Mouse (Mus musculus) forebrain, postnatal 0 days (tissue): ENCODE measurements around the gene Rc3h1. TPM values are rescaled to one million over a fixed set of nuclear protein-coding genes. Genes with fewer than 3 reads are reported as not detected.

ENCODE experiments used
- ATAC-seq: fragments of 200-750 bp; cut with Nextera tagmentation; 2 replicates; pipeline ENCODE4 v1.8.0; 2017; ENCODE audit warnings: mild to moderate bottlenecking, moderate library complexity
- DNase-seq: peaks from one replicate; pipeline ENCODE4 v3.0.0-alpha.2; 2015
- H3K27ac ChIP-seq: fragments of 300-500 bp; sonication (generic); 2 replicates; pipeline ENCODE4 v1.5.1; 2014; ENCODE audit warnings: low read depth, mild to moderate bottlenecking, antibody characterized with exemption, low read length, moderate library complexity, mixed read lengths
- H3K27me3 ChIP-seq: fragments of 300-500 bp; sonication (generic); 2 replicates; pipeline ENCODE4 v1.6.1; 2014; ENCODE audit warnings: mild to moderate bottlenecking, low read length, mixed read lengths; ENCODE audit not compliant: insufficient read depth
- H3K36me3 ChIP-seq: fragments of 300-500 bp; sonication (generic); 2 replicates; pipeline ENCODE4 v1.6.1; 2014; ENCODE audit warnings: mild to moderate bottlenecking, moderate library complexity; ENCODE audit not compliant: insufficient read depth
- H3K4me1 ChIP-seq: fragments of 300-500 bp; sonication (generic); 2 replicates; pipeline ENCODE4 v1.6.1; 2014; ENCODE audit warnings: antibody characterized with exemption; ENCODE audit not compliant: insufficient read depth
- H3K4me2 ChIP-seq: fragments of 300-500 bp; sonication (generic); 2 replicates; pipeline ENCODE4 v1.6.1; 2014; ENCODE audit warnings: low read depth, mild to moderate bottlenecking, moderate library complexity
- H3K4me3 ChIP-seq: fragments of 300-500 bp; sonication (generic); 2 replicates; pipeline ENCODE4 v1.5.1; 2014; ENCODE audit warnings: low read depth, low read length, mixed read lengths
- H3K9ac ChIP-seq: fragments of 300-500 bp; sonication (generic); 2 replicates; pipeline ENCODE4 v1.6.1; 2014; ENCODE audit warnings: mild to moderate bottlenecking
- H3K9me3 ChIP-seq: fragments of 300-500 bp; sonication (generic); 2 replicates; pipeline ENCODE4 v1.6.1; 2016; ENCODE audit warnings: low read length
- CTCF ChIP-seq: sonication (generic); IDR thresholded peaks from 2 replicates; pipeline ENCODE4 v1.5.1; 2016; ENCODE audit warnings: antibody characterized with exemption, control low read depth, low read depth
- WGBS: fragments of 180-500 bp; shearing (Covaris S2); extraction: QIAGEN DNeasy Blood & Tissue Kit; methylation state at CpG from one replicate; pipeline ENCODE4 v1.1.7; 2014; 5-methylcytosine and 5-hydroxymethylcytosine counted together
- polyA plus RNA-seq: library from polyadenylated mRNA; unstranded; fragments of >200 nt; fragmentation: Nextera tagmentation; extraction: Ambion mirVana; gene quantifications from 2 replicates; pipeline ENCODE4 v1.2.1, GENCODE M21; 2015
- total RNA-seq: library from RNA; depleted of rRNA; stranded (reverse); fragments of >200 nt; gene quantifications from 2 replicates; pipeline ENCODE4 v1.2.3, GENCODE M21; 2014

Rc3h1 gene
- total and polyA plus RNA-seq, 2 experiments from 2014 or later, result 6.1 to 20.8 TPM

GRCm38 (mm10) chr1:160935551-160935950, 29.3 kb downstream of the Rc3h1 start:
- H3K4me1 ChIP-seq, result no peaks in the 10 kb centered on the region
- peak; percentile 73 for TF ChIP-seq CTCF
- H3K4me3 ChIP-seq, result no peak overlapping the region
- no peak overlapping the region for H3K27ac ChIP-seq
- H3K9me3 ChIP-seq, result no peaks in the 10 kb centered on the region
- ATAC-seq, result peak; percentile 86
- peaks cover 16% of the 10 kb centered on the region for H3K36me3 ChIP-seq
- H3K4me2 ChIP-seq, result no peak overlapping the region
- WGBS, result 88% methylated on average over 6 of the region's 6 CpGs
- no peak overlapping the region for H3K9ac ChIP-seq
- no peaks in the 10 kb centered on the region for H3K27me3 ChIP-seq
- DNase-seq, result peak; percentile 24

GRCm38 (mm10) chr1:160963199-160963598, 57.0 kb downstream of the Rc3h1 start:
- peaks cover 59% of the 10 kb centered on the region for H3K36me3 ChIP-seq
- TF ChIP-seq CTCF, result no peak
- 88% methylated on average over 7 of the region's 7 CpGs for WGBS

GRCm38 (mm10) chr1:160967268-160967667, 61.0 kb downstream of the Rc3h1 start:
- DNase-seq (no peak), ATAC-seq (no peak)
- H3K27me3 ChIP-seq, result no peaks in the 10 kb centered on the region
- H3K4me2 ChIP-seq, result no peak overlapping the region
- no peak for TF ChIP-seq CTCF
- no peaks in the 10 kb centered on the region for H3K9me3 ChIP-seq
- peaks cover 57% of the 10 kb centered on the region for H3K36me3 ChIP-seq
- no peak overlapping the region for H3K9ac ChIP-seq
- no peaks in the 10 kb centered on the region for H3K4me1 ChIP-seq
- WGBS, result 87% methylated on average over 1 of the region's 1 CpGs
- H3K27ac ChIP-seq, result no peak overlapping the region
- H3K4me3 ChIP-seq, result no peak overlapping the region

More at GRCm38 (mm10) chr1:160963199-160963598, 57.0 kb downstream of the Rc3h1 start:
- Histone ChIP-seq H3K4me1 (no peaks in the 10 kb centered on the region), H3K4me2 (no peak overlapping the region), H3K9ac (no peak overlapping the region), H3K9me3 (no peaks in the 10 kb centered on the region), H3K27ac (no peak overlapping the region), H3K27me3 (no peaks in the 10 kb centered on the region), H3K4me3 (no peak overlapping the region)
- no peak for DNase-seq
- ATAC-seq, result no peak

DNA sequence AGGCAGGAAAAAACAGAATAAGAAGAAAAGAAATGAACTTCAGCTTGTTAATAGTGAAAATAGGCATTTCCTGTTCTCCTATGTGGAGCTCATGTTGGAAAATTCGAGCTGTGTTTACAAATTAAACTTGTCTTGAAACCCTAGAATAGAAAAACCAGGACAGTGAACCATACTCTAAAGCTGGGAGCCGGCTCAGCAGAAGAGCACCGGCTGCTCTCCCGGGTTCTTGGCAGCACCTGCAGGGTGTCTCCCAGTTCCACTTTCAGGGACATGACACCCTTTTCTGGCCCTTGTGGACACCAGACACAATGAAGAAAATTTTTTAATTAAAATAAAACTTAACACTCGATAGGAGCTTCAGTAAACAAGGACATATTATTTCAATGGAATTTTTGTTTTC, 62.4 kb downstream of the Rc3h1 start:
- Histone ChIP-seq H3K27ac (no peak overlapping the region), H3K9me3 (no peaks in the 10 kb centered on the region), H3K4me2 (no peak overlapping the region), H3K4me1 (no peaks in the 10 kb centered on the region), H3K4me3 (no peak overlapping the region), H3K9ac (no peak overlapping the region), H3K27me3 (no peaks in the 10 kb centered on the region), H3K36me3 (peaks cover 45% of the 10 kb centered on the region)
- DNase-seq (no peak), ATAC-seq (no peak)
- no peak for TF ChIP-seq CTCF
- 86% methylated on average over 5 of the region's 5 CpGs for WGBS

- no peak within 1 kb of the TSS for H3K4me2 ChIP-seq
- WGBS, result 96% methylated on average over 4 of the region's 4 CpGs
- H3K4me3 ChIP-seq, result no peak within 1 kb of the TSS
- no peak for TF ChIP-seq CTCF
- no peak within 1 kb of the TSS for H3K27ac ChIP-seq
- H3K9me3 ChIP-seq, result no peaks in the 10 kb centered on the region
- H3K4me1 ChIP-seq, result no peaks in the 10 kb centered on the region
- no peak for DNase-seq
- H3K27me3 ChIP-seq, result no peaks in the 10 kb centered on the region
- no peak within 1 kb of the TSS for H3K9ac ChIP-seq
- peaks cover 6% of the 10 kb centered on the region for H3K36me3 ChIP-seq
- no peak for ATAC-seq
Observed at GRCm38 (mm10) chr1:160978071-160978735, 72.0 kb downstream of the Rc3h1 start, which contains the start of gene Serpinc1. Gene Serpinc1, plus strand, starts transcription at chr1:160978585.

DNA sequence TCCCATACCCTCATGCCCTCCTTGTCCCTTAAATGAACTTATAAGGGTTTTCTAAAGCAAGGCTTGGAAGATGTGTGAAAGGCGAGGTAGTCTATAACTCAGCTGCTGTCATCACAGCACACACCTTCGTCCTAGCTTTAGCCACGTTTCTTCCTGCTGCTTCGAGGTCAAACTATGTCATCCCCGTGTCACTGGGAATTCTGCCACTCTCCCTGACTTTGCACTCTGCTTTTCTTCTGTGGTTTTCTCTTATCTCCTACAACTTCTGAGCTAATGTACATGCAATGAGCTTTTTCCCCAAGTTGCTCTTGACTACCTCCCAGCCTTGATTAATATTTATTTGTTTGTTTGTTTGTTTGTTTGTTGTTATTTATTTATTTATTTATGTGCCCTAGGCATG, 73.8 kb downstream of the Rc3h1 start:
- peaks cover 6% of the 10 kb centered on the region for H3K36me3 ChIP-seq
- WGBS, result 91% methylated on average over 5 of the region's 5 CpGs
- no peak overlapping the region for H3K4me3 ChIP-seq
- TF ChIP-seq CTCF, result no peak
- DNase-seq (no peak), ATAC-seq (no peak)
- no peaks in the 10 kb centered on the region for H3K4me1 ChIP-seq
- H3K9ac ChIP-seq, result no peak overlapping the region
- no peaks in the 10 kb centered on the region for H3K27me3 ChIP-seq
- H3K4me2 ChIP-seq, result no peak overlapping the region
- H3K27ac ChIP-seq, result no peak overlapping the region
- no peaks in the 10 kb centered on the region for H3K9me3 ChIP-seq

DNA sequence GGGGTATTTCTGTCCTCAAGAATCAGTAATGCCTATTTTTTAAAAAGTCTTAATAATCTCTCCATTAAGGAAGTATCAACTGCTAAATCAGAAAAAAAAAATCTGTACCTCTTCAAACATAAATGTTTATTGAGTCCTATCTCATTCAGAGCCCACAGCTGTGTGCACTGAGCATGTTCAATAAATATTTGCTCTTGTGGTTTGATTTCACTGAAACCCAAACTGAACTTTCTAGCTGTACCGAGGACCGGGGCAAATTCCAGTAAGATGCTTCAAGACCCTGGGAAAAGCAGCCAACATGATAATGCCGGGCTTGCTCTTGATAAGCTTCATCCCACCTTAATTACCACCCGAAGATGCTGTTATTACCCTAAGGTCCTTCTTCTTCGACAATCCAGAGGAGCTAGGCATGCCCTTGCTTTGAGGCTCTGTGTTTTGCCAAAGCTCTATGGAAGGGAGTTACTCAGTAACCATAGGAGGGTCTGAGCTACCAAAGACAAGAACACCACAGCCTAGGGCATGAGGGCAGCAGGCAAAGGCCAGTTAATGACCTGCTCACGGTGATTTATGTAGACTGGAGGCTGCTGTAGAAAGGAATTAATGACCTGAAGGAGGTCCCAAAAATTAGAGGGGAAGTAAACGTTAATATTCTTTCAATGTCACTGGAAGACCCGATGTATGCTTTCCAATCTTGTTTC, 74.5 kb downstream of the Rc3h1 start:
- H3K36me3 ChIP-seq, result 0 out of 2 replicates have a peak, but pooled peaks cover 2% of the 10 kb centered on the region
- ATAC-seq (no peak), DNase-seq (no peak)
- H3K27me3 ChIP-seq, result no peaks in the 10 kb centered on the region
- no peaks in the 10 kb centered on the region for H3K9me3 ChIP-seq
- TF ChIP-seq CTCF, result no peak
- 88% methylated on average over 8 of the region's 8 CpGs for WGBS
- H3K4me2 ChIP-seq, result no peak overlapping the region
- H3K9ac ChIP-seq, result no peak overlapping the region
- no peaks in the 10 kb centered on the region for H3K4me1 ChIP-seq
- H3K27ac ChIP-seq, result no peak overlapping the region
- no peak overlapping the region for H3K4me3 ChIP-seq
